Mouse (Mus musculus) CH12.LX (cell line): Measurements from ENCODE around the gene Col9a1.

ENCODE experiments used
- CTCF ChIP-seq, 2 experiments: IDR thresholded peaks in 1 of 2; conservative IDR thresholded peaks in 1 of 2; 2 replicates each; pipeline ENCODE4 v1.5.1; 2011 to 2012; ENCODE audit warnings: low read depth in 2 of 2, low read length in 2 of 2, improper control_type of control experiment in 1 of 2, inconsistent platforms in 1 of 2, mild to moderate bottlenecking in 1 of 2, moderate library complexity in 1 of 2
- EP300 ChIP-seq: IDR thresholded peaks from 2 replicates; pipeline ENCODE4 v1.6.1; 2011; ENCODE audit warnings: low read length, improper control_type of control experiment
- JUND ChIP-seq: conservative IDR thresholded peaks from 2 replicates; pipeline ENCODE4 v1.6.1; 2011; ENCODE audit warnings: low read depth, low read length, improper control_type of control experiment
- MAX ChIP-seq: IDR thresholded peaks from 2 replicates; pipeline ENCODE4 v1.6.1; 2011; ENCODE audit warnings: low read length, improper control_type of control experiment
- POLR2A ChIP-seq: IDR thresholded peaks from 2 replicates; pipeline ENCODE4 v1.6.1; 2011; ENCODE audit warnings: low read depth, mild to moderate bottlenecking, improper control_type of control experiment, low read length
- TBP ChIP-seq: conservative IDR thresholded peaks from 2 replicates; pipeline ENCODE4 v1.6.1; 2011; ENCODE audit warnings: low read depth, low read length, improper control_type of control experiment
- ZKSCAN1 ChIP-seq: IDR thresholded peaks from 2 replicates; pipeline ENCODE4 v1.6.1; 2012; ENCODE audit warnings: low read depth, inconsistent platforms, low read length, improper control_type of control experiment, borderline replicate concordance
- ZMIZ1 ChIP-seq: IDR thresholded peaks from 2 replicates; pipeline ENCODE4 v1.6.1; 2012; ENCODE audit warnings: low read depth, mild to moderate bottlenecking, inconsistent platforms, low read length, improper control_type of control experiment

DNA sequence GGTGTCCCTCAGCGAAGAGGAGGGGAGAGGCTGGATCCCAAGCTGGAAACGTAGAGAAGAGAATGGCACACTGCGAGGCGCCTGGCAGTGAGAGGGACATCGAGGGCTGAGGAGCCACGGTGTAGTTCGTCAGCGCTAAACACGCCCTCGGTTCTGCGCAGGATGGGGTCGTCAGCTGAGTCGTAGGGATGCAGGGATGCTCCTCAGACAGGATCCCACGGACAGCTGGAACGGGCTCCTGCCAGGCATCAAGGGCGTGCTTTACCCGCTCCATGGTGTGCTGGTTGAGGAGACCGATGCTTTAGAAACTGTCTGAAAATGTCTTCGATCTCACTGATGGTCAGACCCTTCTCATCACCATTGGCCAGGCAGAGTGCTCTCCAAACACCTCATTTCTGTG lies 43.6 kb upstream of the Col9a1 start:
- TF ChIP-seq MAX (no peak), ZMIZ1 (no peak), JUND (no peak), TBP (no peak), EP300 (no peak), POLR2A (no peak), ZKSCAN1 (no peak), CTCF (conservative IDR thresholded peaks at IDR 0.05 in 1 of 2, IDR thresholded peaks at IDR 0.05 in 1 of 2; ENCODE audit: low read depth in 2 of 2, low read length in 2 of 2) (no peak)
